24 mouse cellular contexts compared by ENCODE assay signal in the genomic region with DNA sequence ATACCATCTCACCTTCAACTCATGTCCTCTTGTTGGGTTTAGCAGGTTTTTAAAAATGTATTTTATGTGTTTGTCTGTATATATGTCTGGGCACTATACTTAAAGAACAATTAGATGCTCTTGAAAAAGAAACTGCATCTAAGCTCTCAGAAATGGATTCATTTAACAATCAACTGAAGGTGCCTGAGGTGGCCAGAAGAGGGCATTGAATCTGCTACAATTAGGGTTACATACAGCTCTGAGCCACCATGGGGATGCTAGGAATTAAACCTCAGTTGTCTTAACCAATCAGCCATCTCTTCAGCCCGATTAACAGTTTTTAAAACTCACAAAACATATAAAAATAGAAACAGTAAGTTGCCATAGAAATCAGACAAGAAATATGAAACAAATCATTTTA. TPM values are rescaled to one million over a fixed set of nuclear protein-coding genes. Genes with fewer than 3 reads are reported as not detected.
DNase-seq lines count a peak whose midpoint lies in the region; ATAC-seq and TF ChIP-seq lines count a peak whose summit lies in the region.
"Had no signal": no experiment of that assay in that cellular context is flagged by ENCODE, and none has a peak within 500 bp of the region (broad histone marks: within the 10 kb centered on the region; RNA-seq: fewer than 3 reads in every experiment).

No protein-coding gene starts in this region.

- dilution Hi-C loops in CH12.LX (cut with MboI; ENCODE audit: extremely low pct_ligation_motif_present, extremely low pct_unique_long_range_greater_than_20kb, low sequenced_read_pairs), result no loop called here

- TF ChIP-seq RAD21 in CH12.LX (IDR thresholded peaks at IDR 0.05; ENCODE audit: low read depth, low read length), result no peak; the same call in 1 of the 2 replicates

- H3K4me1 ChIP-seq in forebrain, postnatal 0 days (ENCODE audit: insufficient read depth), result no peaks in the 10 kb centered on the region
- no peaks in the 10 kb centered on the region for H3K4me1 ChIP-seq in forebrain, embryonic 16.5 days (replicated peaks; ENCODE audit: control insufficient read depth, insufficient read depth, low read length)
- no peaks in the 10 kb centered on the region for H3K4me1 ChIP-seq in liver, postnatal 0 days (ENCODE audit: insufficient read depth)
- peaks cover 0 to 5% of the 10 kb centered on the region in 2 experiments; a peak in 1 of 4 replicates for H3K4me1 ChIP-seq in CH12.LX (ENCODE audit: control insufficient read depth in 1 of 2, insufficient read depth in 2 of 2)
- H3K4me1 ChIP-seq: embryonic facial prominence, embryonic 12.5 days; stomach, embryonic 15.5 days had no signal

- TF ChIP-seq EP300 in liver, postnatal 0 days (IDR thresholded peaks at IDR 0.05; ENCODE audit: low read depth), result no peak
- TF ChIP-seq EP300 in CH12.LX (IDR thresholded peaks at IDR 0.05; ENCODE audit: low read length), result no peak

- no peak for TF ChIP-seq POLR2A in CH12.LX (IDR thresholded peaks at IDR 0.05; ENCODE audit: low read depth, low read length)

- H3K4me3 ChIP-seq in forebrain, postnatal 0 days (ENCODE audit: low read depth, low read length), result no peak overlapping the region
- H3K4me3 ChIP-seq in forebrain, embryonic 16.5 days (replicated peaks; ENCODE audit: low read length), result no peak overlapping the region
- H3K4me3 ChIP-seq in liver, postnatal 0 days (ENCODE audit: low read depth, low read length), result no peak overlapping the region
- H3K4me3 ChIP-seq in CH12.LX (replicated peaks in 1 of 3; ENCODE audit: low read depth in 2 of 3, low read length in 2 of 3, poor library complexity in 1 of 3), result no peak overlapping the region
- H3K4me3 ChIP-seq: embryonic facial prominence, embryonic 12.5 days; megakaryocyte, embryonic 14.5 days; stomach, embryonic 15.5 days had no signal

- 92% methylated on average over 1 of the region's 1 CpGs for WGBS in forebrain, postnatal 0 days
- 91% methylated on average over 1 of the region's 1 CpGs for WGBS in forebrain, embryonic 16.5 days
- 86% methylated on average over 1 of the region's 1 CpGs for WGBS in liver, postnatal 0 days (ENCODE audit: insufficient replicate concordance)

- intact Hi-C loops in left cerebral cortex, postnatal 4 days (cut with DNase I), result no loop called here

- H3K9ac ChIP-seq in forebrain, postnatal 0 days, result no peak overlapping the region
- no peak overlapping the region for H3K9ac ChIP-seq in forebrain, embryonic 16.5 days (replicated peaks; ENCODE audit: low read depth, low read length)
- H3K9ac ChIP-seq in liver, postnatal 0 days (replicated peaks), result no peak overlapping the region
- H3K9ac ChIP-seq in CH12.LX (ENCODE audit: insufficient read depth, low read depth), result no peak overlapping the region
- H3K9ac ChIP-seq: embryonic facial prominence, embryonic 12.5 days; stomach, embryonic 15.5 days had no signal

- no peak overlapping the region for H3K27ac ChIP-seq in forebrain, postnatal 0 days (ENCODE audit: low read depth, low read length)
- H3K27ac ChIP-seq in forebrain, embryonic 16.5 days (ENCODE audit: low read length), result no peak overlapping the region
- no peak overlapping the region for H3K27ac ChIP-seq in liver, postnatal 0 days (ENCODE audit: low read depth)
- H3K27ac ChIP-seq in CH12.LX (ENCODE audit: insufficient read depth, low read depth), result no peak overlapping the region
- H3K27ac ChIP-seq: embryonic facial prominence, embryonic 12.5 days; stomach, embryonic 15.5 days had no signal

- no peaks in the 10 kb centered on the region for H3K79me2 ChIP-seq in CH12.LX (replicated peaks; ENCODE audit: control insufficient read depth, extremely low read depth, insufficient read depth, poor library complexity, severe bottlenecking)

- 0 out of 2 replicates have a peak, but pooled peaks have one; percentile 8 for TF ChIP-seq CTCF in forebrain, postnatal 0 days (IDR thresholded peaks at IDR 0.05; ENCODE audit: low read depth)
- TF ChIP-seq CTCF in liver, postnatal 0 days (IDR thresholded peaks at IDR 0.05; ENCODE audit: low read depth), result peak; percentile 33
- TF ChIP-seq CTCF in CH12.LX (conservative IDR thresholded peaks at IDR 0.05 in 1 of 2, IDR thresholded peaks at IDR 0.05 in 1 of 2; ENCODE audit: low read depth in 2 of 2, low read length in 2 of 2), result no peak; a peak in 1 of 4 replicates

- peaks cover 49% of the 10 kb centered on the region for H3K36me3 ChIP-seq in forebrain, postnatal 0 days (ENCODE audit: insufficient read depth)
- peaks cover 9% of the 10 kb centered on the region for H3K36me3 ChIP-seq in forebrain, embryonic 16.5 days (ENCODE audit: control insufficient read depth, insufficient read depth)
- peaks cover 56% of the 10 kb centered on the region for H3K36me3 ChIP-seq in liver, postnatal 0 days (replicated peaks; ENCODE audit: insufficient read depth, low read length)
- H3K36me3 ChIP-seq in CH12.LX (replicated peaks in 1 of 2; ENCODE audit: control insufficient read depth in 1 of 2, insufficient read depth in 1 of 2, low read length in 1 of 2), result peaks cover 42 to 76% of the 10 kb centered on the region in 2 experiments

- no peaks in the 10 kb centered on the region for H3K27me3 ChIP-seq in forebrain, postnatal 0 days (ENCODE audit: insufficient read depth, low read length)
- no peaks in the 10 kb centered on the region for H3K27me3 ChIP-seq in forebrain, embryonic 16.5 days (replicated peaks; ENCODE audit: control insufficient read depth, insufficient read depth, low read length)
- H3K27me3 ChIP-seq in liver, postnatal 0 days (ENCODE audit: insufficient read depth, low read length), result no peaks in the 10 kb centered on the region
- no peaks in the 10 kb centered on the region for H3K27me3 ChIP-seq in CH12.LX (replicated peaks)
- H3K27me3 ChIP-seq: embryonic facial prominence, embryonic 12.5 days; megakaryocyte, embryonic 14.5 days; stomach, embryonic 15.5 days had no signal

- in situ Hi-C loops in CH12.LX (cut with MboI; ENCODE audit: low pct_ligation_motif_present, low pct_unique_long_range_greater_than_20kb, low sequenced_read_pairs), result no loop called here

- H3K4me2 ChIP-seq in forebrain, postnatal 0 days (ENCODE audit: low read depth), result no peak overlapping the region
- no peak overlapping the region for H3K4me2 ChIP-seq in forebrain, embryonic 16.5 days (ENCODE audit: low read length)
- no peak overlapping the region for H3K4me2 ChIP-seq in liver, postnatal 0 days (ENCODE audit: low read depth, low read length)
- H3K4me2 ChIP-seq in CH12.LX (ENCODE audit: insufficient read depth, low read depth, poor library complexity, severe bottlenecking), result no peak overlapping the region
- H3K4me2 ChIP-seq: embryonic facial prominence, embryonic 12.5 days; heart, embryonic 11.5 days; stomach, embryonic 15.5 days had no signal

- H3K9me3 ChIP-seq in forebrain, postnatal 0 days (ENCODE audit: low read length), result no peaks in the 10 kb centered on the region
- no peaks in the 10 kb centered on the region for H3K9me3 ChIP-seq in forebrain, embryonic 16.5 days (ENCODE audit: control insufficient read depth, low read length)
- H3K9me3 ChIP-seq in liver, postnatal 0 days (ENCODE audit: low read length), result no peaks in the 10 kb centered on the region
- H3K9me3 ChIP-seq in CH12.LX (replicated peaks; ENCODE audit: low read length), result no peaks in the 10 kb centered on the region
- H3K9me3 ChIP-seq: embryonic facial prominence, embryonic 12.5 days; megakaryocyte, embryonic 14.5 days; stomach, embryonic 15.5 days had no signal

- no peak for DNase-seq in forebrain, postnatal 0 days
- no peak for DNase-seq in liver, postnatal 0 days
- DNase-seq in liver (no peak), CH12.LX (ENCODE audit: extremely low read depth) (peak; percentile 5)
- DNase-seq in induced T-regulatory cell, adult 2 months (ENCODE audit: low read depth), result peak; percentile 16
- no peak for DNase-seq in frontal cortex, postnatal 10 days (ENCODE audit: low spot score in 2 of 2)
- DNase-seq in left cerebral cortex, postnatal 4 days, result no peak
- DNase-seq: adrenal gland, adult 2 months; cerebellum, adult 11-12 months; gastrocnemius, postnatal 25 days; right cerebral cortex, adult 18-20 months had no signal

- no peak for ATAC-seq in forebrain, postnatal 0 days
- no peak for ATAC-seq in forebrain, embryonic 16.5 days
- no peak for ATAC-seq in liver, postnatal 0 days

TF ChIP-seq in CH12.LX, 34 proteins besides CTCF, POLR2A, EP300 and RAD21 (continues in another document):
- TF ChIP-seq ELF1 (IDR thresholded peaks at IDR 0.05; ENCODE audit: low read depth, low read length) (no peak), RCOR1 (conservative IDR thresholded peaks at IDR 0.05; ENCODE audit: low read depth, low read length) (no peak), PAX5 (IDR thresholded peaks at IDR 0.05; ENCODE audit: low read length) (no peak), HCFC1 (IDR thresholded peaks at IDR 0.05; ENCODE audit: low read depth, low read length) (no peak), ZMIZ1 (IDR thresholded peaks at IDR 0.05; ENCODE audit: low read depth, low read length) (no peak), BHLHE40 (IDR thresholded peaks at IDR 0.05; ENCODE audit: low read depth, low read length) (no peak), CHD2 (IDR thresholded peaks at IDR 0.05; ENCODE audit: low read length) (no peak), IRF4 (IDR thresholded peaks at IDR 0.05; ENCODE audit: low read depth, low read length) (no peak), SMC3 (IDR thresholded peaks at IDR 0.05; ENCODE audit: low read depth, low read length) (no peak), MXI1 (IDR thresholded peaks at IDR 0.05; ENCODE audit: low read depth, low read length) (no peak), TBP (conservative IDR thresholded peaks at IDR 0.05; ENCODE audit: low read depth, low read length) (no peak), MAZ (IDR thresholded peaks at IDR 0.05; ENCODE audit: low read depth, low read length) (no peak)

RNA-seq across cellular contexts. Expression of a gene that starts 45.7 kb away (rescaled TPM):
- total RNA-seq in forebrain, postnatal 0 days (2014; rRNA removed), result not detected in 2 replicates
- polyA plus RNA-seq in forebrain, postnatal 0 days (2015; fragmentation: Nextera tagmentation; extraction: Ambion mirVana), result not detected in 2 replicates
- polyA plus RNA-seq in forebrain, embryonic 16.5 days (2015; fragmentation: Nextera tagmentation; extraction: Ambion mirVana), result not detected in 2 replicates
- not detected in 2 replicates for polyA plus RNA-seq in liver, postnatal 0 days (2015; fragmentation: Nextera tagmentation; extraction: Ambion mirVana)
- total RNA-seq in CH12.LX (2012; rRNA removed) (not detected in 2 replicates), CH12.LX (2014; rRNA removed) (not detected in 2 replicates)
- not detected in 2 replicates for polyA plus RNA-seq in CH12.LX (2012; ENCODE audit: insufficient read length, low read depth)
- total RNA-seq in left cerebral cortex, postnatal 4 days (2021), result not detected
- total RNA-seq: adrenal gland, adult 2 months; common myeloid progenitor, adult 5-6 weeks; gastrocnemius, postnatal 25 days; heart, postnatal 25 days; layer of hippocampus, postnatal 25 days had no signal
- polyA plus RNA-seq: adrenal gland, adult 2 months; brain, embryonic 14.5 days; C2C12; embryonic facial prominence, embryonic 12.5 days; heart, embryonic 11.5 days; limb, embryonic 11.5 days; liver, embryonic 16.5 days; stomach, embryonic 15.5 days; urinary bladder, adult 2 months had no signal

RNA-seq across cellular contexts. Expression of a gene that starts 46.0 kb away (rescaled TPM):
- total RNA-seq in forebrain, postnatal 0 days (2014; rRNA removed), result 24.5 and 28.1 TPM in 2 replicates
- 12.3 and 20.9 TPM in 2 replicates for polyA plus RNA-seq in forebrain, postnatal 0 days (2015; fragmentation: Nextera tagmentation; extraction: Ambion mirVana)
- 21.4 and 24.9 TPM in 2 replicates for polyA plus RNA-seq in forebrain, embryonic 16.5 days (2015; fragmentation: Nextera tagmentation; extraction: Ambion mirVana)
- 15.3 and 17.5 TPM in 2 replicates for polyA plus RNA-seq in liver, postnatal 0 days (2015; fragmentation: Nextera tagmentation; extraction: Ambion mirVana)
- total RNA-seq in CH12.LX (2012; rRNA removed) (27.9 and 32.3 TPM in 2 replicates), CH12.LX (2014; rRNA removed) (48.1 and 54.1 TPM in 2 replicates)
- 44.4 and 45.6 TPM in 2 replicates for polyA plus RNA-seq in CH12.LX (2012; ENCODE audit: insufficient read length, low read depth)
- total RNA-seq in left cerebral cortex, postnatal 4 days (2021), result 10 to 100 TPM; 48.7 to 49.5 TPM

Comparison
In these comparisons a context has a peak if more than half of its experiments do, and no peak if none do; other contexts are left out.
1. DNase-seq: peak in CH12.LX (single experiment) and induced T-regulatory cell, adult 2 months (single experiment); none in forebrain, postnatal 0 days (single experiment), liver, postnatal 0 days (single experiment), liver (single experiment), frontal cortex, postnatal 10 days (0 of 2) and left cerebral cortex, postnatal 4 days (single experiment).
2. CTCF ChIP-seq: peak in forebrain, postnatal 0 days (single experiment) and liver, postnatal 0 days (single experiment); none in CH12.LX (0 of 2).